Mouse (Mus musculus) kidney, adult 2 months (tissue): ENCODE measurements around the gene Ovol1. TPM values are rescaled to one million over a fixed set of nuclear protein-coding genes. Genes with fewer than 3 reads are reported as not detected.

Experiments
- DNase-seq: peaks from one replicate; pipeline ENCODE4 v3.0.0; 2021
- H3K27ac ChIP-seq: fragments of 200-500 bp; 2 replicates; pipeline ENCODE4 v1.5.1; 2012; ENCODE audit warnings: low read depth, low read length, control low read depth, inconsistent platforms; ENCODE audit not compliant: insufficient read depth
- H3K27me3 ChIP-seq: fragments of 200-500 bp; replicated peaks from 2 replicates; pipeline ENCODE4 v1.6.1; 2012; ENCODE audit warnings: mild to moderate bottlenecking, moderate library complexity, low read length, inconsistent platforms; ENCODE audit not compliant: control insufficient read depth, insufficient read depth
- H3K36me3 ChIP-seq: fragments of 200-500 bp; 2 replicates; pipeline ENCODE4 v1.6.1; 2012; ENCODE audit warnings: mild to moderate bottlenecking, moderate library complexity, low read length, inconsistent platforms; ENCODE audit not compliant: control insufficient read depth, insufficient read depth
- H3K4me1 ChIP-seq: fragments of 200-500 bp; 2 replicates; pipeline ENCODE4 v1.6.1; 2011; ENCODE audit warnings: low read length; ENCODE audit not compliant: control insufficient read depth, insufficient read depth
- H3K4me3 ChIP-seq: fragments of 200-500 bp; 2 replicates; pipeline ENCODE4 v1.5.1; 2011; ENCODE audit warnings: mild to moderate bottlenecking, low read depth, low read length, control low read depth; ENCODE audit not compliant: insufficient read depth
- CTCF ChIP-seq: fragments of 200-500 bp; conservative IDR thresholded peaks from 2 replicates; pipeline ENCODE4 v1.5.1; 2011; ENCODE audit warnings: low read depth, mild to moderate bottlenecking, control low read depth, low read length, moderate library complexity, mixed read lengths; ENCODE audit not compliant: insufficient read depth, insufficient read length
- POLR2A ChIP-seq: fragments of 200-500 bp; IDR thresholded peaks from one replicate; pipeline ENCODE4 v1.6.1; 2011; ENCODE audit warnings: low read depth, low read length, control low read depth
- WGBS: fragments of 180-500 bp; shearing (Covaris S2); methylation state at CpG from one replicate; pipeline ENCODE4 v1.1.7; 2018; 5-methylcytosine and 5-hydroxymethylcytosine counted together
- polyA plus RNA-seq: library from polyadenylated mRNA; depleted of rRNA; stranded (reverse); fragments of >200 nt; gene quantifications from 2 replicates; pipeline ENCODE4 v1.2.3, GENCODE M21; 2012

Gene Ovol1
- polyA plus RNA-seq, 1 experiment = 9.0 TPM

DNA sequence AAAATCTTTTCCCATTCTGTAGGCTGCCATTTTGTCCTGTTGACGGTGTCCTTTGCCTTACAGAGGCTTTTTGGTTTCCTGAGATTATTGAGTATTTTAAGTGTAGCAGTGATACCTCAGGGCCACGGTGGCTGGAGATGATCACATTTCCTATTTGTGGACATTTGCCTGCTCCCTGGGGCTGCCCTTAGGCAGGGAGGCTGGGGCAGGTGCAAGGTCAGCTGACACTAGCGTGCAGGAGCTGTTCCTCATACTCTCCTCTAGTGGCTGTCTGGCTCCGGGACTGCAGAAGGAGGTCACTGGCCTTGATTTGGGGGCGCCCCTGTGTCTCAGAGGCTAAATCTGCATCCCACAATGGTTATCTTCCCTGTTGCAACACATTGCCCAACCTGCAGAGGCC lies 35.2 kb downstream of the Ovol1 start:
- 77% methylated on average over 5 of the region's 5 CpGs for WGBS
- no peak for DNase-seq
- Histone ChIP-seq H3K27ac (no peak overlapping the region), H3K4me3 (no peak overlapping the region), H3K27me3 (no peaks in the 10 kb centered on the region), H3K4me1 (peaks cover 8% of the 10 kb centered on the region), H3K36me3 (no peaks in the 10 kb centered on the region)
- TF ChIP-seq POLR2A = no peak
- TF ChIP-seq CTCF = no peak

DNA sequence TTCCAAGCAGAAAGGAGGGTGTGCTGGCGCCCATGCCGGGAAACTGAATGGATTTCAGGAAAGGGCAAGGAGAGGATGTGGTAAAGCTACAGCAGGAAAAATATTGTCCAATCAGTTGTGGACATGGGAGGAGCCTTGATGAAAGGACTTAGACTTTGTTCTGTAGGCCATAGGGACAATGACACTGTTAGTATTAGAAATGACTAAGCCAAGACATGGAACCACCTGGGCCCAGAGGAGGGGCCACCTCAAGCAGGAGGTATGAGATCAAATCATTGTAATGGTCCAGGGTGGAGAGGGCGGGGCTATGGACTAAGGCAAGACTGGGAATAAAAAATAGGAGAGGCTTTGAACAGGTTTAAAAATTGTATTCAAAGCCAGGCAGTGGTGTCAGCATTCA lies 41.7 kb downstream of the Ovol1 start:
- Histone ChIP-seq H3K27me3 (no peaks in the 10 kb centered on the region), H3K27ac (no peak overlapping the region), H3K4me3 (no peak overlapping the region), H3K36me3 (no peaks in the 10 kb centered on the region), H3K4me1 (no peaks in the 10 kb centered on the region)
- 81% methylated on average over 3 of the region's 3 CpGs for WGBS
- no peak for TF ChIP-seq POLR2A
- no peak for TF ChIP-seq CTCF
- DNase-seq = peak; percentile 56

- TF ChIP-seq CTCF = no peak
- no peak for TF ChIP-seq POLR2A
- Histone ChIP-seq H3K27ac (no peak overlapping the region), H3K27me3 (no peaks in the 10 kb centered on the region), H3K4me3 (no peak overlapping the region), H3K36me3 (no peaks in the 10 kb centered on the region), H3K4me1 (0 out of 2 replicates have a peak, but pooled peaks cover 3% of the 10 kb centered on the region)
- WGBS = 84% methylated on average over 8 of the region's 8 CpGs
- no peak for DNase-seq
These were observed 43.4 kb downstream of the Ovol1 start for GRCm38 (mm10) chr19:5516906-5517505.

DNA sequence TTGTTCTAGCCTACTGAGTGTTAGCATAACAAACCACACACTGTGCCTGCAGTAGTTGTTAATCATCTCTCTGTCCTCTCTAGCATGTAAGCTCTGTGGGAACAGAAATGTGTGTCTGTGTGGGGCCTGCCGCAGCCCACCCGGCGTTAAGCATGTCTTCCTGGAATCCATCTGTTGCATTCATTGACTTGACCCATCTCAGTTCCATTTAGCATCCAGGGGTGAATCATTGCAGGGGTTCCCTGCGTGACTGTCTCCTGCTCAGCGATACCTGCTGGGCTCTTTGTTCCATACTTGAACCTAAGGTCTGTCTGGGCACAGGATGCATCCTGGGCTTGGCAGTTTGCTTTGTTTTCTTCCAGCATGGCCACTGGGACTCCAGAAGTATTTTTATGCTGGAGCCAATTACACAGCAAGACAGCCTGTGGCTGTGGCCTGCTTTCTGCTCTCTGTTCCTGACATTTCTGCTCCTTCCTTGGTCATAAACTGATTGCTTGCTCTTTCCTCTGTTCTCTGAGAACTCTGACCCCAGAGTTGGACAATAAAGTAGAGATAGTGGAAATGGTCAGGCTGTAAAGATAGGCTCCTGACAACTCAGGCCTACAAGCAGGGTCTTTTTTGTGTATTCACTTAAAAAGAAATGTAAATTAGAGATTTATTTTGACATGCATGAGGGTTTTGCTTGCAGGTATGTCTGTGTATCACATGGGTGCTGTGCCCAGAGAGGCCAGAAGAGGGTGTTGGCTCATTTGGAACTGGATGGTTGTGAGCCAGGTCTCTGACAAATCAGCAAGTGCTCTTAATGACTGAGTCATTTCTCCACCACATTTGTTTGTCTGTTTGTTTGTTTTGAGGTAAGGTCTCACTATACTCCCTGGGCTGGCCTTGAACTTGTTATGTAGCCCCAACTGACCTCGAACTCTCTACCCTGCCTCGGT lies 44.3 kb downstream of the Ovol1 start:
- TF ChIP-seq POLR2A (no peak), CTCF (no peak; the same call in 1 of the 2 replicates)
- H3K4me1 ChIP-seq = 0 out of 2 replicates have a peak, but pooled peaks cover 5% of the 10 kb centered on the region
- H3K36me3 ChIP-seq = no peaks in the 10 kb centered on the region
- H3K4me3 ChIP-seq = no peak overlapping the region
- WGBS = 86% methylated on average over 7 of the region's 7 CpGs
- H3K27ac ChIP-seq = no peak overlapping the region
- H3K27me3 ChIP-seq = no peaks in the 10 kb centered on the region
- no peak for DNase-seq

GRCm38 (mm10) chr19:5513005-5513349 lies 47.5 kb downstream of the Ovol1 start:
- 85% methylated on average over 3 of the region's 3 CpGs for WGBS
- H3K27me3 ChIP-seq = no peaks in the 10 kb centered on the region
- DNase-seq = no peak
- no peak overlapping the region for H3K4me3 ChIP-seq
- no peak overlapping the region for H3K27ac ChIP-seq
- no peak for TF ChIP-seq CTCF
- no peak for TF ChIP-seq POLR2A
- peaks cover 9% of the 10 kb centered on the region; the same call in 1 of the 2 replicates for H3K4me1 ChIP-seq
- H3K36me3 ChIP-seq = no peaks in the 10 kb centered on the region

DNA sequence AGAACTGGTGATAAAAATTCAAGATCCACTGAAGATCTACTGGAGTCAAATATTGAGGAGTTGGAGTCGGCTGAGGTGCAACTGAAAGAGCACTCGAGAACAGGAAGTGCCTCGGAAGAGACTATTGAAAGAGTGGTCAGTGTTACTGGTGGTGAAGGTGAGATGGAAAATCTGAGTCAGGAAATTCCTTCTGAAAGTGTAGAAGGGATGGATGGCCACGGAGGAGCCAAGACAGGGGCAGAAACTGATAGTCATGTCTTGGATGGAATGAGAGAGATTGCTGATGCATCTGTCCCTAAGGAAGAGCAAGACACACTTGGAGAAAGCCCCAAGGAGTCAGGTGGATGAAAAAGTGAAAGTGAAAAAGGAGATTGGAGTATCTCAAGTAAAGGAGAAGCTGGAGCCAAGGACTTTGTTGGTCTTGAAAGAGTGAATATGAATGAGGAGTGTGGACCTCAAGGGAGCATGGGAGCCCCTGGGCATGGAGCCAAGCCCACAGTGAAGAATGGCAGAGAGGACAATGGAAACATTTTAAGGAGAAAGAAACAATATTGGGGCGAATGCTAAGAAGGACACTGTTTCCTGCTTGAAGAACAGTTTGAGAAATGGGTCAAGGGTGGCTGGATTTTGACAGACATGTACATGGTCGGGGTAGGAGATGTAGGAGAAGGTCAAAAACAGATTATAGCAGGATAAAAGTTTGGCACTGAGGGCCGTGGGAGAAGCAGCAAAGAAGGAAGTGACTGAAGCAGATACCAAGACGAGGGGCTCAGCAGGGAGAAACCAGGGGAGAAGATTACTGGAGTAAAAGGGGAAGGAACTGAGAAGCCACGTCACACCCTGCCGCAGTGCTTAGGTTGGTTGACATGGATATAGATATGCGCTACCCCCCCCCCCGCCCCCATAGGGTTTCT lies 48.1 kb downstream of the Ovol1 start:
- H3K27ac ChIP-seq = no peak overlapping the region
- no peaks in the 10 kb centered on the region for H3K27me3 ChIP-seq
- DNase-seq = no peak
- no peak for TF ChIP-seq POLR2A
- no peak for TF ChIP-seq CTCF
- WGBS = 67% methylated on average over 12 of the region's 12 CpGs
- no peak overlapping the region for H3K4me3 ChIP-seq
- peaks cover 9% of the 10 kb centered on the region; the same call in 1 of the 2 replicates for H3K4me1 ChIP-seq
- H3K36me3 ChIP-seq = no peaks in the 10 kb centered on the region
